Mouse (Mus musculus): ENCODE measurements around the gene Cdk2ap2.
A peak's percentile ranks its signal among the peaks of the same experiment; 100 is the strongest.
"Not testable (repeated sequence)": the region's sequence is repeated elsewhere in the genome, so short reads cannot be mapped to it uniquely, and the experiment has no call there.

Cdk2ap2 gene

DNA sequence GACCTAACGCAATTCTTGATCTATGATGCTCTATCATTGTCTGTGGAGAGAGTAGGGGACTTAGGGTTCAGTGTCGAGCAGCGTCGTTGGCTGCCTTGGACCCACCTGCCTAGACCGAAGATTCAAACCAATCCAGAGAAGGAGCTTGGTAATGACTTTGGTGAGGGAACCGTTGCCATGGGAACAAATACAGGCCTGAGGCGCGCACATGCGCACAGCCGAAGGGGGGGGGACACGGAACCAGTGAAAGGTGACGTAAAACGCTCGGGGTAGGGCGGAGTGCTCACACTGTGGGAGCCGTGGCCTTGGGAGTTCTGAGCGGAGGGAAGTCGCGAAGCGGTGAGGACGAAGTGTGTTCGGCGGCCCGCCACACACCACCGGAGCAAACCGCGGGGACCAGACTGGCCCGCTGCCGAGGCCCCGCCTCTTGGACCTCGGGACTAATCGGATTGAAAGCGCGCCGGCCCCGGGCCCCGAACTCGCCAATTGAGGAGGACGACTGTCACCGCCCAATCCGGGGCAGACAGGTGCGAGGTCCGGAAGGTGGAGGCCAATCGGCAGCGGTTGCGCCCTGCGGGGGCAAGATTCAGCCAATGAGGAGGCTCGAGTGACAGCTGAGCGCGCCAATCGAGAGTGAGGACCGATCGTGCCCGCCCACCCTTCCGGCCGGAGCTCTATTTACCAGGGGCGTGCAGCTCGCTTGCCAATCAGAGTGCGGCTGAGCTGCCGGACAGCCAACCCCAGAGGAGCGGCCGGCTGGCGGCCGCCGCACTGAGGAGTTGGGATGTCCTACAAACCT, at the start of gene Cdk2ap2:
Gene Cdk2ap2, plus strand, starts transcription at position 541 of the 799 bp plus-strand sequence.
- DNase-seq (ENCODE audit: low spot score) = peak; percentile 99

DNA sequence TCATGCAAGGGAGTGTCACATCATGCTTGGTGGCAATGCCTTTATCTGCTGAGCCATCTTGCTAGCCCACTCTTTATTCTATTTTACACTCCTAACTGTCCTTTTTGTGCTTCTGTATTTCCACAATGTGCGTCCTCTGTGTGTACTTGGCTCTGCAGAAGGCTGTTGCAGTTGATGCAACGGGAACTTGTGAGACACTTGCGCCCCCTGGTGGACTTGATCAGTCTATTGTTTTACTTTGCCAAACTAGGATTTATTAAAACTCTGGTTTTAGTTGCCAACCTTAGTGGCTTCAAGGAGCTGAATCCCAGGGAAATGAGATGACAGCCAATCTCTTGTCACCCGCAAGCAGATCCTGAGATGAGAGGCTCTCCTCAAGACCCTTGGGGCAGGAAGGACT, 49.1 kb upstream of the Cdk2ap2 start:
- peak; percentile 77 for DNase-seq (ENCODE audit: low spot score)

DNA sequence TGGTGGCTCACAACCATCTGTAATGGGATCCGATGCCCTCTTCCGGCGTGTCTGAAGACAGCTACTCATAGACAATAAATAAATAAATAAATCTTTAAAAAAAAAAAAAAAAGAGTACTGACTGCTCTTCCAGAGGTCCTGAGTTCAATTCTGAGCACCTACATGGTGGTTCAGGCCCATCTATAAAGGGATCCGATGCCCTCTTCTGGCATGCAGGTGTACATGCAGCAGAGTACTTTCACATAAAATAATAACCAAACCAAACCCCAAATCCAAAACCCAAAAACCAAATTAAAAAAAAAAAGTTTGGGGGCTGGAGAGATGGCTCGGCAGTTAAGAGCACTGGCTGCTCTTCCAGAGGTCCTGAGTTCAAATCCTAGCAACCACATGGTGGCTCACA, 47.9 kb upstream of the Cdk2ap2 start:
- DNase-seq (ENCODE audit: low spot score) = not testable (repeated sequence)

DNA sequence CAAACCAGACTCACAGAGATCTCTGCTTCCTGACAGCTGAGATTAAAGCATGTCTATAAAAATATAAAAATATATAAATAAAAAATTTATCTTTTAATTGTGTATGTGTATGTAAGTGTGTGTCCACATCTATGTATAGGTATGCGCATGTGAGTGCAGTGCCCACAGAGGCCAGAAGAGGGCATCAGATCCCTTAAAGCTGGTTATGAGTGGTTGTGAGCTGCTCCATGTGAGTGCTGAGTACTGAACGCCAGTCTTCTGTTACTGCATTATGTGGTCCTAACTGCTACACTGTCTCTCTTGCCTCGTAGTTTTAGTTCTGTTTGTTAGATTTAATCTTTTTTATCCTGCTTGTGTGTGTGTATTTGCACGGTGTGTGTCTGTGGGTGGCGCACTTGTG, 46.0 kb upstream of the Cdk2ap2 start:
- no peak for DNase-seq (ENCODE audit: low spot score)

DNA sequence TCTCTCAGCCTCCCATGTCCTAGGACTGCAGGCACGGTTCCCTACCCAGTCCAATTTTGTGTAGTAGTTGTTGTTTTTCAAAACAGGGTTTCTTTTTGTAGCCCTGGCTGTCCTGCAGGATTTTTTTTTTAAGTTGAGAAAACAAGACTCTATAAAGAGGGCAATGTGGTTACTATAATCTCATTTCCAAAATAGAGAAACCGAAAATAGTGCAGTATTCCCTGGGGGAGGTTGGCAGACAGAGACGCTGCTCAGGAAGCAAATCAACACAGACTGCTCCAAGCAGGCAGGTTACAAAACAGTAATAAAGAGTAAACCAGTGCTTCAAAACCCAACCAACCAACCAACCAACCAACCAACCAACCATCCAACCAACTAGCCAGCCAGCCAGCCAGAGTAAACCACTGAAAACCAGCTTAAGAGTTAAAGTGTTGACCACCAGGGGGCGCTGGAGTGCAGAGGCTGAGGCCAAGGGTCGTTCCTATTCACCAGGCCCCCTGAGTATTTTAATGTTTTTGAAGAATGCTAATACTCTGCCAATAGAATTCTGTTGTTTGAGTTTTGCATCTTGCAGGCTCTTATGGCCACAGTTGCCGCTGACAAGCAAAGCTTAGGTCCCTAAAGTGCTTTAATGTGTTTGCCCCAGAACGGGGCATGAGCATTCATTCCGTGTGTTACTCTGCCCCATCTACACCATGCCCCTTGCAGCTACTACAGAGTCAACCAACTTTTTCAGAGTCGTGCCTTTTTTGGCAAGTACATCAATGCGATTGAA, 45.1 kb upstream of the Cdk2ap2 start:
- peak; percentile 69 for DNase-seq (ENCODE audit: low spot score)

DNA sequence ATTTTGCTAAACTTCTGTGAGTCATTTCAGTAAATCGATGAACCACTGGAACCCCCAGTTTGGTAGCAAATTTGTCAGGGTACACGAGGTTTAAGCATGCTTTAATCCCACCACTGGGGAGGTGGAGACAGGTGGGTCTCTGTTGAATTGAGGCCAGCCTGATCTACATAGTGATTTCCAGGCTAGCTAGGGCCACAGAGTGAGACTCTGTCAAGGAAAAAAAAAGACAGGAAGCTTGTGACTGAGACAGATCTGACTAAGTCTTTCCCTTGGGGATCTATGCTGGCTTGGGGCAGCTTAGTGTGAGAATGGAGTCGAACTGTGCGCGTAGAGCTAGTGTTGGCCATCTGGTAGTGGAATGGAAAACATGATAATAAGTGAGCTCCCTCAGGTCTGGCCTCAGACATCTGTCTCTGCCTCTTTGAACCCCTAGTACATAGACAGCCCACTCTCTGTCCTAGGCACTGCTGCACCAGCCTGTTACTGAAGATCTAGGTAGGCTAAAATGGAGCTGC, 44.4 kb upstream of the Cdk2ap2 start:
- no peak for DNase-seq (ENCODE audit: low spot score)

DNA sequence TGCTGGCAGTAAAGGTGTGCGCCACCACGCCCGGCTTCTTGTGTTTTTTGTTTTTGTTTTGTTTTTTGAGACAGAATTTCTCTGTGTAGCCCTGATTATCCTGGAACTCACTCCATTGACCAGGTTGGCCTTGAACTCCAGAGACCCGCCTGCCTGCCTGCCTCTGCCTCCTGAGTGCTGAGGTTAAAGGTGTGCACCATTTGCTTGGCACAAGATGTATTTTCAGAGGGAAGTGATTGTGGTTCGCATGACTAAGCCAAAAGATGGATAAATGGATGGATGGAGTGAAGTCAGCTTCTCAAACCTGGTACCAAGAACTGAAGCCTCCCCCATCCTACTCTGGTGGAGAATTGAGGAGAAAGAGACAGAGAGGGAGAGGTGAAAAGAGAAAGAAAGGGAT, 42.4 kb upstream of the Cdk2ap2 start:
- no peak for DNase-seq (ENCODE audit: low spot score)

DNA sequence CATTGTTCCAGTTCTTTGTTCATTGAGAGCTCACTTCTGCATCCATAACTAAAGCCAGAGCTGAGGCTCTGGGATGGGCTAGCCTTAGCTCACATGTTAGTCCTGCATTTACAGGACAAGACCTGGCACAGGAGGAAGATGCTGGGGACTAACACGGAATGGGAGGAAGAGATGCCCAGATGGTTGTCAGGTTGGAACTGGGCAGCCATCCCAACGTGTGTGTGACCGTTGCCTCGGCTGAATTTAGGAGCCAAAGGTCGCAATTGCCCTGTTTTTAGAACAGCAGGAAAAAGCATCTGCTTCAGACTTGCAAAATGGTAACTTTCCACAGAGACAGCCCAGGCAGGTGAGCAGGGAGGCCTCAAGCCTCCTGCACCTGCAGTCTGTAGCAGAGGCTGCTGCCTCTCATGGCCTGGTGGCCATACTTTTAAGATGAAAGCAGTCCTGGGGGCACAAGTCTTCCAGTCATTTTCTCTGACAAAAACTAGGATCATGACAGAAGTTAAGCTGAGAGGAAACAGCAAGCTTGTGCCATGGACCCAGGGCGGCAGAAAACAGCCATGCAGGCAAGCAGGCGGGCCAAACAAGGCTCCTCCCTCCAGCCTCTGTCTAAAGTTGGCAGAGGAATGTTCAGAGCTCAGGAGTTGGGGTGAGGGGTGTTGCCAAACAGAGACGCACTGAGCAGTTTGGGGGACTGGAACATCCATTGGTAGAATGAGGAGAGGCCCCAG, 41.6 kb upstream of the Cdk2ap2 start:
- DNase-seq (ENCODE audit: low spot score) = no peak

DNA sequence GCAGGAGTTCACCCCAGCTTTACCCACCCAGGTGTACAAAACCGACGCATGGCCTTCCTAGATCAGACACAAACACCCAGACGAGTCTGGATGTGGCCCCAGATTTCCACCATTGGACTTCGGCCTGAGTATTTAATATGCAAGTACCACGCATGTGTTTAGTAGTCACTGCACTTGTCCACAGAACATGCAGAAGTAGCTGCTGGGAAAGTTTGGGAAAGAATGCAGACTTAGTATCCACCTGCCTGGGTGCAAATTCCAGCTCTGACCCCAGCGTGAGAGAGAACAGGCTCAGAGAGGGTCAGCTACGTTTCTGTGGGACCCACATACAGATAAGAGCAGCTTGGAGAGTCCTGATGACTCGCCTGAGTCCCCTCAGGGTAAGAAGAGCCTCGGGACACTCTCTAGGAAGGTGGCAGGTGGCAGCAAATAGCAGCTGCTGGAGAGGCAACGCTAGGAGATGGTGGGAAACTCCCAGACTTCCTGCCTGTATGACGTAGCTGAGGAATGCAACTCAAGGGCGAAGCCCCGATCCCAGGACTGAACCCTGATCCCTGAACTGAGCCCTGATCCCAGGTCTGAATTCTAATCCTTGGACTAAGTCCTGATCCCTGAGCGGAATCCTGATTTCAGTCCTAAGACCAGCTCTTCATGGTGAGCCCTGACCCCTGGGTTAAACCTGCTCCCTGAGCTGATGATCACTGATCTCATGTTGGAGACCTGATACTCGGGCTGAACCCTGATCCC, 40.9 kb upstream of the Cdk2ap2 start:
- DNase-seq (ENCODE audit: low spot score) = no peak

DNA sequence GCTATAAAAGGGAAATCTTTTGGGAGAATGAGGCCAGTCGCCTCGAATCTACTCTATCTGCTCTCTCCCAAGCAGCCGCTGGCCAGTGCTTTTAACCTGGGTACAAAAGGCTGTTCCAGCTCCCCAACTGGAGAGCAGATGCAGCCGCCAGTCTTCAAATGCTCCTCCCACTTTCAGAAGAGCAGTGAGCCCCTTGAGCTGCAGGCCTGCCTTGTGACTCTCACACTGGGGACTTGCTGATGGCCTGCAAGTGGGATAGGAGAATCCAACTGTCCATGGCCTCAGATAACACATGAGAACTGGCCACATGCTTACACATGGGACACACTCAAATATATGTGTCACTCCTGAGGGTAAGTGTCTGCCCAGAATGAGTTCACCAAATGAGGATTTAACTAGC, 40.3 kb upstream of the Cdk2ap2 start:
- no peak for DNase-seq (ENCODE audit: low spot score)

DNA sequence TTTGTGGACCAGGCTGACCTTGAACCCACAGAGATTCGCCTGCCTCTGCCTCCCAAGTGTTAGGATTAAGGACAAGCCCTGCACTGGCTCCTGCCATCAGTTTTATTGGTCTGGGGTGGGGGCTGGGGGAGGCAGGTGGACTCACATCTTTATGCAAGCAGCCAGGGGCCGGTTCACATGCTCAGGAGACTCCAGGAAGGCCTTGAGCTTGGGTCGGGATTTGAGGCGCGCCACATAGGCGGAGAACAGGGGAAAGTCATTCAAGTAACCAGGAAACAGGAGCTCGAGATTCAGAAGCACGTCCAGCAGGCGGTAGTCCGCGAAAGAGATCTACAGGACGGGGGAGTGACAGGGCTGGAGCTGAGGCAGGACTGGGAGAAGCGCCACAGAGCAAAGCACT, 39.6 kb upstream of the Cdk2ap2 start:
- DNase-seq (ENCODE audit: low spot score) = no peak

DNA sequence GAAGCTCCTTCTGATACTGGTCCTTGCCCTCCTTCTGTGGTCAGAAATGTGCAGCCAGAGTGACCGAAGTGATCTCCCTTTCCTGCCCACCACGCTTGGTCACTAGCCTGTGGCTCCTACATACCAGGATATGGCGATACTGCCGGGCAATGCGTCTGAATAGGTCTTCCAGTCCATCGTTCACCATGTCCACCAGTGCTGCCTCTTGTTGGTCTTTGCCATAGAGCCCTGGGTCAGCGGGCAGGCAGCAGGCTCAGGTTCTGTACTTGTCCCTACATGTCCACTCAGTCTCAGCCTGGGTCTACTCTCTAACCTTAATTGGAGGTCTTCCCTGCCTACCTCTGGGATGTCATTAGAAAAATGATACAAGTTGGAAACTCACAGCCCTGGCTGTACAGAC, 39.0 kb upstream of the Cdk2ap2 start:
- no peak for DNase-seq (ENCODE audit: low spot score)

DNA sequence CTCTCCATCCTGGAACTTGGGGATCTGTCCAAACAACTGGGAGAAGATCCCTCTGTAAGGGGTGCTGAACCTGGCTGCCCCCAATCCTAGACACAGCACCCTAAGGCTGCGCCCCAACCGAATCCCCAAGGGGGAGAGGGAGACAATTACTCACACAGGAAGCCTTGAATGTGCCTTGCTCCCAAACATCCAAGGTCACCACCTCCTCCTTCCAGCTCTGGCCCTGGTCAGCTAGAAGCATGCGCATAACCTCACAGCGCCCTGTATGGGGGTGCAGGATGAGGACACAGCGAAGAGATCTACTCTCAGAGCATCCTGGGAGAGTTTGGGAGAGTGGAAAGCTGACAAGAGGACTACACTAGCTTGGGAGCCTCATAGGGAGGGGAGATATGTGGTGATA, 38.4 kb upstream of the Cdk2ap2 start:
- no peak for DNase-seq (ENCODE audit: low spot score)

DNA sequence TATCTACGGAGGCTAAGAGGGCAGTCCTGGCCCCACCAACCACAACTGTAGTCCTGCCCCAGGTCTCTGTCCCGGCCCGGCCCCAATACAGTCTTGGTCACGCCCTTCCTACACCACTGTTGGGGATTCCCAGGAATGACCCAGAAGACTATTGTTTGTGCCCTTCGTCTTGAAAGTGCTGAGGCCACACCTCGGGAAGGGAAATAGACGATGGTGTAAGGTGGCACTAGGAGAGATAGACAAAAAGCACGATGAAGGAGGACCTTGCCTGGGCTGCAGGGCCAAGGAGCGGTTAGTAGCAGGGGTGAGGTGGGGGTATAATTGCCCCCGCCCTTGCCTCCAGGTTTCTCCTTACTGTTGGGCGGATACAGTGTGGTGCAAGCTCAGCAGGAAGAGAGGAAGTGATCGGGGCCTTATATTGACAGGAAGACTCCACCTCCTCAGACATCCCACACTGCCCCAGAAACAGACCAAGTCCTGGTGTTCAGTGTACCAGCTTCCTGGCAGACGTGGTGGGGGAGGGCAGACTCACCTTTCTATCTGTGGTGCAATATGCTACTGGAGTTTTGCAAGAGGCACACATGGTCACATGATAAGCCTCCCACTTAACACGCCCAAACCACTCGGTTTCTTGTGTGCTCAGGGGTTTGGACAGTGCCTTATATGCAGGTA, 37.8 kb upstream of the Cdk2ap2 start, which contains the start of gene Gstp3:
Gene Gstp3, minus strand, starts transcription at position 501 of the 672 bp plus-strand sequence.
- DNase-seq (ENCODE audit: low spot score) = no peak

DNA sequence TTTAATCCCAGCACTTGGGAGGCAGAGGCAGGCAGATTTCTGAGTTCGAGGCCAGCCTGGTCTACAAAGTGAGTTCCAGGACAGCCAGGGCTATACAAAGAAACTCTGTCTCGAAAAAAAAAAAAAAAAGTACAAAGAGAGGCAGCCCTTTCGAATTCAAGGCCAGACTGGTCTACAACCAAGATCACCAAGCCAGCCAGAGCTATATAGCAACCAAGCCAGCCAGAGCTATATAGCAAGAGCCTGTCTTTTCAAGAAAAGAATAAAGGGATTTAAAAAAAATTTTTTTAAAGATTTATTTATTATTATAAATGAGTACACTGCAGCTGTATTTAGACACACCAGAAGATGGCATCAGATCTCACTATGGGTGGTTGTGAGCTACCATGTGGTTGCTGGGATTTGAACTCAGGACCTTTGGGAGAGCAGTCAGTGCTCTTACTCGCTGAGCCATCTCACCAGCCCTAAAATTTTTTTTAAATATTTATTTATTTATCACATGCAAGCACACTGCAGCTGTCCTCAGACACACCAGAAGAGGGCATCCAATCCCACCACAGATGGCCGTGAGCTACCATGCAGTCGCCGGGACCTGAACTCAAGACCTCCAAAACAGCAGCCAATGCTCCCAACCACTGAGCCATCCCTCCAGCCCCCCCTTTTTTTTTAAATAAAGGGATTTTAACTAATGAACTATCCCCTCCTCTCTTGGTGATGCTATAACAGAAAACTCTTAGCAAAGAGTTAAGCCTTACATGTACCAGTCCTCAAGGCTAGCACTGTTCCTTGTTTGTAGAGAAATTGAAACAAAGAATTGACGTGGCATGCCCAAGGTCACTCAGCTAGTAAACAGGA, 36.7 kb upstream of the Cdk2ap2 start:
- not testable (repeated sequence) for DNase-seq (ENCODE audit: low spot score)

DNA sequence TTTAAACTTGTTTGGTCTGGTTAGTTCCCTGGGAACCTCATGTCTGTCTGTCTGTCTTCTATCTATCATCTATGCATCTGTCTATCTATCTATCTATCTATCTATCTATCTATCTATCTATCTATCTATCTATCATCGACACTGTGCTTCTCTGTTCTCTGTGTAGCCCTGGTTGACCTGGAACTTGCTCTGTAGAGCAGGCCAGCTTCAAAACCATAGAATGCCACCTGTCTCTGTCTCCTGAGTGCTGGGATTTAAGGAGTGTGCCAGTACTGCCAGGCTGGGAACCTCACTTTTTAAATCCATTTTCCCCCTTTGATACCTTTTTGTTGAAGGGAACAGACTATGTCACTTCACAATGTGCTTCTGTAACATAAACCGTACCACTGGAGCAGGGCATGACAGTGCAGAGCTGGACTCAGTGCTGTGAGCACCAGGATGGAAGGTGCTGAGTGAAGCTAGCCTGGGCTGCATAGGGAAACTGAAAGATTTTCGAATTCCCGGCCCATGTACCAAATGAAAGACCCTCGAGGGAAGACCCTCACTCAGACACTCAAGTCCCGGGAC, 36.0 kb upstream of the Cdk2ap2 start:
- DNase-seq (ENCODE audit: low spot score) = no peak

DNA sequence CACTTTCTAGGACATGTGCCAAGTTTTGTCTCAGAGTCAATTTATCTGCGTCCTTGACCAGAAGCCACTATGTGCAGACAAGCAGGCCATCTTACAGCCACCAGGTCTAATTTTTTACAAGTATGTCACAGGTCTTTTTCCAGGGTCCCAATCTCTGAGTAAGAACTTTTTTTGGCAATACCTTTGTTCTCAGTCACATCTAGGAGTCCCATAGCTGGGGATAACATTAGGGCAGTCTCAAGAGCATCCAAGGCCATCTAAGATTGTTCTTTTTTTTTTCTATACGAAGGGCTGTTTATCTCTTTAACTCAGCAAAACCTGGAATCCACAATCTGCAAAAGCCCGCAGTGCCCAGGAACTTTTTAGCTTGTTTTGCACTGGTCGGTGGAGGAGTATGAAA, 33.6 kb upstream of the Cdk2ap2 start:
- DNase-seq (ENCODE audit: low spot score) = not testable (repeated sequence)

DNA sequence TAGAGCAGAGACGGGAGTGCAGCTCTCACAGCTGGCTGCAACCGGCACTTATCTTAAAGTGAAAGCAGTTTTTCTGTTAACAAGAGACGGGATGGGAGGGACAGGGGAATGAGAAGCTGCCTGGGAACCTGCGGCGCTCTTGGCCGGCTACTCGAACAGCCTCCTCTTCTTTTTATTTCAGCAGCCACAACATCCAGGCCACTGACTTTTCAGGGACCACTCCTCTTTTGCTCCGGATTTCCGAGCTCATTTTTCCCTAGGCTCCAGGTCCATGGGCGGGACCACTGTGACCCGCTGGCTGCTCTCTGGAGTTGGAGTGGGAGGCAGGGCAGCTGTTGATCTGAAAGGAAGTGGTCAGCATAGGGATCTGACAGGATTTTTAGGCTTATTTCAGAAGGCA, 32.5 kb upstream of the Cdk2ap2 start:
- not testable (repeated sequence) for DNase-seq (ENCODE audit: low spot score)

DNA sequence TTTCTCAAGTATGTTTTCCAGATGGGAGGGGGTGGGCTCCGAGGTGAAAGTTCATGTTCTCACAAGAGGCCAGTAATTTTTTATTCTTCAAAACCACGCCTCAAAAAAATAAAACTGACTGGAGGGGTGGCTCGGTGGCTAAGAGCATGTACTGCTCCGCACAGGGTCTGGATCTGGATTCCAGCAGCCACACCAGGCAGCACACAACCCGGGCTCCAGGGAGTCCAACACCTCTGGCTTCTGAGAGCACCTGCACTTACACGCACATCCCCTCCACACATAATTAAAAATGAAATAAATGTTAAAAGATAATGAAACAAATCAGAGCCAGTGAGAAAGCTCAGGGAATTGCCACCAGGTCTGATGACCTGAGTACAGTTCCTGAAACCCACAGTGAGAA, 30.7 kb upstream of the Cdk2ap2 start:
- no peak for DNase-seq (ENCODE audit: low spot score)

DNA sequence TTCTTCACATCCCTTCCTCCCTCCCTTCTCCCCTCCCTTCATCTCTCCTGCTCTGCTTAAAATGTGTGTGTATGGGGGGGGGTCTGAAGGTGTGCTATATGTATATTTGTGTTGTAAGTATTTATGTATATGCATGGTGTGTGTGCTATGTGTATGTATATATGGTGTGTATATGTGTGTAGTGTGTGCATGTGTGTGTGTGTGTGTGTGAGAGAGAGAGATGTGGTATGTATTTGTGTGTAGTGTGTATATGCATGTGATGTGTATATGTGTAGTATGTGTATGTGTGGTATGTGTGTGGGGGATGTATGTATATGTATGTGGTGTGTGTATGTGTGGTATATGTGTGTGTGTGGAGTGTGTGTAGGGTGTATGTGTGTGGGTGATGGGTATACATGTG, 30.1 kb upstream of the Cdk2ap2 start:
- DNase-seq (ENCODE audit: low spot score) = no peak
